Mouse (Mus musculus) forebrain, embryonic 12.5 days (tissue): ENCODE results near the gene Selenbp1. TPM values are rescaled to one million over a fixed set of nuclear protein-coding genes. Genes with fewer than 3 reads are reported as not detected.
"Not testable (repeated sequence)": the region's sequence is repeated elsewhere in the genome, so short reads cannot be mapped to it uniquely, and the experiment has no call there.

Experiments used
- ATAC-seq: fragments of 200-750 bp; cut with Nextera tagmentation; 2 replicates; pipeline ENCODE4 v1.8.0; 2017; ENCODE audit warnings: moderate TSS enrichment; ENCODE audit not compliant: low FRiP score
- H3K27ac ChIP-seq: fragments of 300-500 bp; sonication (generic); 2 replicates; pipeline ENCODE4 v1.5.1; 2016; ENCODE audit warnings: mild to moderate bottlenecking
- H3K27me3 ChIP-seq: fragments of 300-500 bp; sonication (generic); 2 replicates; pipeline ENCODE4 v1.6.1; 2016; ENCODE audit warnings: mild to moderate bottlenecking
- H3K36me3 ChIP-seq: fragments of 300-500 bp; sonication (generic); replicated peaks from 2 replicates; pipeline ENCODE4 v1.6.1; 2016; ENCODE audit warnings: mild to moderate bottlenecking
- H3K4me1 ChIP-seq: fragments of 300-500 bp; sonication (generic); 2 replicates; pipeline ENCODE4 v1.6.1; 2016
- H3K4me2 ChIP-seq: fragments of 300-500 bp; sonication (generic); 2 replicates; pipeline ENCODE4 v1.6.1; 2016; ENCODE audit warnings: mild to moderate bottlenecking, moderate library complexity
- H3K4me3 ChIP-seq: fragments of 300-500 bp; sonication (generic); replicated peaks from 2 replicates; pipeline ENCODE4 v1.5.1; 2016; ENCODE audit warnings: mild to moderate bottlenecking
- H3K9ac ChIP-seq: fragments of 300-500 bp; sonication (generic); 2 replicates; pipeline ENCODE4 v1.6.1; 2016; ENCODE audit warnings: mild to moderate bottlenecking
- H3K9me3 ChIP-seq: fragments of 300-500 bp; sonication (generic); 2 replicates; pipeline ENCODE4 v1.6.1; 2016
- WGBS: fragments of 180-500 bp; shearing (Covaris S2); methylation state at CpG from one replicate; pipeline ENCODE4 v1.1.7; 2016; 5-methylcytosine and 5-hydroxymethylcytosine counted together
- polyA plus RNA-seq: library from polyadenylated mRNA; unstranded; fragments of >200 nt; fragmentation: Nextera tagmentation; extraction: Ambion mirVana; gene quantifications from 2 replicates; pipeline ENCODE4 v1.2.1, GENCODE M21; 2016

Gene Selenbp1
- polyA plus RNA-seq, 1 experiment from 2014 or later = 5.5 TPM

DNA sequence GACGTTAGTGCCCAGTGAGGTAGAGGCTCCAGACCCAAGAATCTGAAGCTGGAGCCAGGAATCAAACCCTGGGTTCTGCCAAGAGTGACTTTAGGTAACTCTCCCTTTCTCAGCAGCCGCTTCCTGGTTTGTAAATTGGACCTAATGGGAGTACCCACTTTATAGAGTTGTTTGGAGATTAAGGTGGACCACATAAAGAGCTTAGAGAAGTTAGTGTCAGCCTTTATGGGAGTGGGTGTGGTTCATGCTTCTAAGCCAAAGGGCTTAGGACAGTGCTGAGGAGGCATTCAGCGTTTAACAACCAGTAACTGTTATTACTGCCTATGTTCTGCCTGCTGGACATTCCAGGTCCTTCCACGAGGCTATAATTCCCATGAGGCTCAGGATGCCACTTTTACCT is 14.0 kb upstream of the Selenbp1 start:
- H3K36me3 ChIP-seq = no peaks in the 10 kb centered on the region
- no peak overlapping the region for H3K4me2 ChIP-seq
- 78% methylated on average over 4 of the region's 4 CpGs for WGBS
- H3K9ac ChIP-seq = no peak overlapping the region
- ATAC-seq = no peak
- no peak overlapping the region for H3K27ac ChIP-seq
- H3K9me3 ChIP-seq = no peaks in the 10 kb centered on the region
- no peaks in the 10 kb centered on the region for H3K27me3 ChIP-seq
- H3K4me1 ChIP-seq = no peaks in the 10 kb centered on the region
- H3K4me3 ChIP-seq = no peak overlapping the region

DNA sequence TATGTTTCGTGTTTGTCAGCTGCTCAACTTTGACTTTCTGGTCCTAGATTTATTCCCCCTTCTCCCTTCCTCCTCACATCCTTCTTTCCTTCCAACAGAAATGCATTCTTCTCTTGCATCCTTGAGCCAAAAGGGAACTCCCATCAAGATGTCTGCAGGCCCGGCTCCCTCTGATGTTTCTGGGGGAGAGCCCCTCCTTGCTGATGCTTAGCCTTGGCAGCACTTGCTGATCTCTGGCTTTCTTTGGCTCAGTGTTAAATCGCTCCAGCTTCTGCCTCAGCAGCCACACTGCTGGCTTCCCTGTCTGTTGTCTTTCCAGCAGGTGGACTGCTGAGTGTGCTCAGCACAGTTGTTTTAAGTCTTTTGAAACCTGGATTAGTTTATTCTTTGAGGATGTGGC is 11.8 kb upstream of the Selenbp1 start:
- no peak overlapping the region for H3K9ac ChIP-seq
- H3K4me2 ChIP-seq = no peak overlapping the region
- no peak overlapping the region for H3K27ac ChIP-seq
- H3K4me1 ChIP-seq = no peaks in the 10 kb centered on the region
- 57% methylated on average over 3 of the region's 3 CpGs for WGBS
- no peak overlapping the region for H3K4me3 ChIP-seq
- H3K9me3 ChIP-seq = no peaks in the 10 kb centered on the region
- ATAC-seq = no peak
- no peaks in the 10 kb centered on the region for H3K27me3 ChIP-seq
- H3K36me3 ChIP-seq = no peaks in the 10 kb centered on the region

DNA sequence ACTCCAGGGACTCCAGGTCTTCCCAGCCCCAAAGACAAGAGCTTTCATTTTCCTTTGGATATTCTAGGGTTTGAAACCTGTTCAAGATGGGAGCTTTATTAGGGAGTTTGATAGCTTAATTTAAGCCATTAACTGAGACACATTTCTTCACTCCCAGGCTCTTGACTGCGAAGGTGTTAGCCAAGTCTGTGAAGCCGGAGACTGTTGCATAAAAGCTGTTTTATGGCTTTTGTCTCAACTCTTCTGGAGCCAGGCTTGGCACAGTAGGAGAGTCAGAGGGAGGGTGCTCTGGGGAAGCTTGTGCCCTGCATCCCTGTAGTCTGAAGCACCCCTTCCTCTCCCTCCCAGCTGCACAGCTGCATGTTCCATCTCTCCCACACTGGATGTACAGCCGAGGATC is 10.5 kb upstream of the Selenbp1 start:
- no peak for ATAC-seq
- 64% methylated on average over 3 of the region's 3 CpGs for WGBS
- Histone ChIP-seq H3K36me3 (no peaks in the 10 kb centered on the region), H3K4me2 (no peak overlapping the region), H3K9ac (no peak overlapping the region), H3K4me1 (no peaks in the 10 kb centered on the region), H3K4me3 (no peak overlapping the region), H3K9me3 (no peaks in the 10 kb centered on the region), H3K27ac (no peak overlapping the region), H3K27me3 (no peaks in the 10 kb centered on the region)

DNA sequence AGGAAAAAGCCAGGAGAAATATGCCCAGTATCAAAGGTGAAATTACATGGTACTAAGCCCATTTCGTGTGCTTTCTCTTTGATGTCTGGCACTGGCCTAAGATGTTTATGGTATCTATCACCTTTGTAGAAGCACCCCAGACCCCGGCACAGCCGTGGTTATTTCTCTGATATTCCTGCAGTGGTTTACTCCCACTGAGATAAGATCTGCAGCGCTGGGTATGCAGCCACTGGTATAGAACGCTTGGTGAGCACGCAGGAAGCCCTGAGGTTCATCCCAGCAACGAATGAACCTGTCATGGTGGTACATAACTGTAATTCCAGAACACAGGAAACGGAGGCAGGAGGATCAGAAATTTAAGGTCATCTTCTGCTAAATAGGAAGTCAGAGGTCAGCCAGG is 8.2 kb upstream of the Selenbp1 start:
- ATAC-seq = no peak
- no peaks in the 10 kb centered on the region for H3K27me3 ChIP-seq
- no peak overlapping the region for H3K9ac ChIP-seq
- no peaks in the 10 kb centered on the region for H3K4me1 ChIP-seq
- no peak overlapping the region for H3K4me3 ChIP-seq
- H3K4me2 ChIP-seq = no peak overlapping the region
- no peaks in the 10 kb centered on the region for H3K36me3 ChIP-seq
- no peak overlapping the region for H3K27ac ChIP-seq
- no peaks in the 10 kb centered on the region for H3K9me3 ChIP-seq
- 85% methylated on average over 8 of the region's 8 CpGs for WGBS

DNA sequence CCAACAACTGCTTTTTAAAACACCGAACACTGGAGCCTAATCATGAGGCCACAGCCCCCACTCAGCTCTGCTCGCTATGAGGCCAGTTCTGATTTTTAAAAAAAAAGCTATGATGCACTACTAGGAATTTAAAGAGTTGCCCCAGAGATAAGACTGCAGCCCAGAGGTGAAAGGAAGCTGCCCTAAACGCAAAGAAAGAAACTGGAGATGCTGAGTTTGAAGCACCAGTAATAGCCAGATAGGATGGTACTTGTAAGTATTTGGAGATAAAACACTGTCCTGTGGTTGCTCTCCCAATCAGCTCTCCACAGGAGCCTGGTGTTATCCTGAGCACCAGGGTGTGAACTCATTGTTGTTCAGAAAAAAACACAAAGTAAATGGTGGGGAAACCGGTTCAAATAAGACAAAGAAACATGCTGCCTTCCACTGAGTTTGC is 6.5 kb upstream of the Selenbp1 start:
- not testable (repeated sequence) for H3K27ac ChIP-seq, H3K36me3 ChIP-seq, H3K9ac ChIP-seq, H3K4me3 ChIP-seq, H3K4me2 ChIP-seq, H3K9me3 ChIP-seq, H3K4me1 ChIP-seq, H3K27me3 ChIP-seq, ATAC-seq
- WGBS = 38% methylated on average over 4 of the region's 4 CpGs

DNA sequence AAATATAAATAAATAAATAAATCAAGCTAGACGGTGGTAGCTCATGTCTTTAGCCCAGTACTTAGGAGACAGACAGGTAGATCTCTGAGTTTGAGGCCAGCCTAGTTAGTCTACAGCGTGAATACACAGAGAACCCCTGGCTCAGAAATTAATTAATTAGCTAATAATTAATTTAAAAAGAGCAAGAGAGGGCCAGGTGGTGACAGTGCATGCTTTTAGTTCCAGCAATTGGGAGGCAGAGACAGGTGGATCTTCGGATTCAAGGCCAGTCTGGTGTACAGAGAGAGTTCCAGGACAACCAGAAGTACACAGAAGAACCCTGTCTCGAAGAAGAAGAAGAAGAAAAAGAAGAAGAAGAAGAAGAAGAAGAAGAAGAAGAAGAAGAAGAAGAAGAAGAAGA is 3.9 kb upstream of the Selenbp1 start:
- not testable (repeated sequence) for ATAC-seq, H3K4me3 ChIP-seq, H3K4me2 ChIP-seq, H3K27ac ChIP-seq, H3K27me3 ChIP-seq, H3K36me3 ChIP-seq, H3K9ac ChIP-seq, H3K9me3 ChIP-seq
- WGBS = 87% methylated on average over 4 of the region's 4 CpGs
- peaks cover 11% of the 10 kb centered on the region for H3K4me1 ChIP-seq

DNA sequence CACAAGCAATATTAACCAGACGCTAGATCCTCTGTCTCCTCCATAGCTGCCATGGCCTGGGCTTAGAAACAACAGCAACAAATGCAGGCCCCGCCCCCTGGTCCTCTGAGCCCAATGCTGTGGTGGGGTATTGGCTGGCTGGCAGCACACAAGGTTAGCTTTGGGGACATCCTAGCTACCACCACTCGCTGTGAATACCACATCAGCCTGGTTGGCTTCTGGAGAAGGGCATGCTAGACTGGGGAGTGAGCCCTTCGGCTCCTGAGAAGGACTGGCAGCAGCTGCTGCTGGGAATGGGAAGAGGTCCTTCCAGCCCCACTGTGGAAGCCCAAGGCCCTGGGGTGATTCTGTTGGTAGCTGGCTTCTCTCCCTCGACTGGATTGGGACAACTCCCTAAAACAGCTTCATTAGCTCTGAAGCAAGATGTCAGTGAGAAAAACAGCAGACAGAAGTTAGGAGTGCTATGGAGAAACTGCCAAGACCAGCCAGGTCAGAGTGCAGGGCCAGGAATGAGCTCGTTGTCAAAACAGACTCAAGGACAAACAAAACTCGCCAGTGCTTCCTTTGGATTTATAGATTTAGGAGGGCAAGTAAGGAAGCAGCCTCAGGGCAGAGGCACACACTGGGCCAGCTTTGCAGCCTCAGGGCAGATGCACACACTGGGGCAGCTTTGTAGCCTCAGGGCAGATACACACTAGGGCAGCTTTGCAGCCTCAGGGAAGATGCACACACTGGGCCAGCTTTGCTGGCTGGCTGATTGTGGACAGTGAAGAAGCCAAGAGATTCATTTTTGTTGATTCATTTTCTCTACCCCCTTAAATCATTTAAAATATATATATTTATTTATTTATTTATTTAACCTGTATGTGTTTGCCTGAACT is 2.2 kb upstream of the Selenbp1 start:
- peaks cover 11% of the 10 kb centered on the region for H3K4me1 ChIP-seq
- not testable (repeated sequence) for H3K36me3 ChIP-seq, H3K4me2 ChIP-seq, H3K27me3 ChIP-seq, H3K27ac ChIP-seq, H3K9me3 ChIP-seq, H3K9ac ChIP-seq, H3K4me3 ChIP-seq, ATAC-seq
- WGBS = 40% methylated on average over 7 of the region's 7 CpGs

DNA sequence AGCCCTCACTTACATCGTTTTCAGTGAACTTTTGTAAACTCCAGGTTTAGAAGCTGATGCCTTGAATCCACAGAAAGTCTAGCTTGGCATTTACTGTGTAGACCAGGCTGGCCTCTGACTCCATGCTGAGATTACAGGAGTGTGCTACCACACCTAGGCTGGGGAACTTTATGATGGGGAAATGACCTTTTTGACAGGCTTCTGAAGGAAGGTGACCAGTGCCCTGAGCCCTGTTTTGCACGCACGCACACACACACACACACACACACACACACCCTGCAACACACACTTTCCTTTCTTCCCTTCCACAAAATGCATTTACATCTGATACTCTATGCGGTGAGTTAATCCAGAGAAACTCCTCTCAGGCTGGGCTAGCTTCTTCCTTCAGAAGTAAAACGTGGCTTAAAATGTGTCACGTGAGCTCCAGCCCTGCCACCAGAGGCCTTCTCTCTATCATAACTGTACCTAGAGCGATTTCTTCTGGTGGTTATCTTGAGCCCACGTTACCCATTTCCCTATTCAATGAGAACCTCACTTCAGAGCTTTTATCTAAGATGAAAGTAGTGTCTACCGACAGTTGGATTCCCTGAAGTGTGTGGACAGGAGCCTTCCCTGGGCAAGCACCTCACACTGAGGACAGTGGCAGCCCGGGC is 1.3 kb upstream of the Selenbp1 start:
- WGBS = 82% methylated on average over 10 of the region's 10 CpGs
- H3K27me3 ChIP-seq = not testable (repeated sequence)

DNA sequence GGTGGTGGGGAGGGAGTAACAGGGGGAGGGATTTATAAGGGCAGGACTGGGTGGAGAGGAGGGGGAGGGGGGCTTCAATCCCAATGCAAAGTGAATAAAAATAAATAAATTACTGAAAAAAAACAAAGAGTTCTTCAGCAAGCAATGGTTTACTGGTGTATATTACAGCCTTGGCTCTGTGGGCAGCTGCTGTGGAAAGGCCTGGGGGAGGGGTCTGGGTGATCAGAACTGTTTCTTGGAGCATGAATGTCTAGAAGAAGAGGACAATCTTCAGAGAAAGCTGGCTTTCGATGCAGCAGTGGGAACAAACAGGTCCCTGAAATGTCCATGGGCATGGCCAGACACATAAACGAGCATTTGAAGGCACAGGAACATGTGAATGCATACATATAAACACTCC is 577 bp upstream of the Selenbp1 start:
- H3K27me3 ChIP-seq, H3K9me3 ChIP-seq, ATAC-seq, H3K36me3 ChIP-seq, H3K9ac ChIP-seq, H3K4me3 ChIP-seq, H3K4me2 ChIP-seq, H3K27ac ChIP-seq: not testable (repeated sequence)
- H3K4me1 ChIP-seq = peaks cover 11% of the 10 kb centered on the region
- 68% methylated on average over 2 of the region's 2 CpGs for WGBS

More for the DNA sequence above, 1.3 kb upstream of the Selenbp1 start:
- not testable (repeated sequence) for ATAC-seq, H3K9ac ChIP-seq, H3K4me3 ChIP-seq, H3K36me3 ChIP-seq, H3K27ac ChIP-seq, H3K9me3 ChIP-seq, H3K4me2 ChIP-seq
- H3K4me1 ChIP-seq = peaks cover 11% of the 10 kb centered on the region

DNA sequence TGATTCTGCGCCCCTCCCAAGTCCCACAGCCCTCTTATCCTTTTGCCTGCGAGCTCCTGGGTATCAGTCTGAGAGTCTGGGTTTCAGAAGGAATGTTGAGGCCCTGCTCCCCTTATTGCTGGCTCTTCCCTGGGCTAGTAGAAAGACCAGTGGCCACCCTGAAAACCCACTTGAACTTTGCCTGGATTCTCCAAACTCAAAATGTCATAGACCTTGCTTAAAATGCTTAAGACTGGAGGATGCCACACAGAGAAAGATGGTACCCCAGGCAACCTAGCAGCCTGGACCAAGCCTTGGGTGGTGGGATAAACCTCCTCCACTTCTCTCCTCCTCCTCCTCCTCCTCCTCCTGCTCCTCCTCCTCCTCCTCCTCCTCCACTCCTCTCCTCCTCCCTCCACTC is 748 bp downstream of the Selenbp1 start:
- ATAC-seq = peak; percentile 8; the same call in 1 of the 2 replicates
- not testable (repeated sequence) for H3K27ac ChIP-seq, H3K27me3 ChIP-seq, H3K4me2 ChIP-seq, H3K4me3 ChIP-seq, H3K9ac ChIP-seq, H3K9me3 ChIP-seq, H3K36me3 ChIP-seq
- peaks cover 11% of the 10 kb centered on the region for H3K4me1 ChIP-seq
- WGBS = no CpG with 5 or more reads among the region's 2 CpGs

DNA sequence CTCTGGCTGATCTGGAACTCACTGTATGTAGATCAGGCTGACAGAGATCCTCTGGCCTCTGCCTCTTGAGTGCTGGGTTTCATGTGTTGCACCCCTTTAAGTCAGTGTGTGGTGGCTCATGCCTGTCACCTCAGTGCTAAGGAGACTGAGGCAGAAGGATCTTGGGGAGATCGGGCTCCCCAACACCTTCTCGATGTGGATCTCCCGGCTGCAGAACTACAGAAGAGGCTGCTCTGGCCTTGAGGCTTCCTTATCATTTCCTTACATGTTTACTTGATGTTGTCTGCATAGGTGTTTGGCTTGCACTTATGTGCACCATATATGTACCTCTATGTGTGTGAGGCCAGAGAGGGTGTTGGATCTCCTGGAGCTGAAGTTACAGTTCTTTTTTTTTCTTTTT is 1.7 kb downstream of the Selenbp1 start:
- not testable (repeated sequence) for H3K27ac ChIP-seq, ATAC-seq, H3K9ac ChIP-seq, H3K9me3 ChIP-seq, H3K36me3 ChIP-seq, H3K4me2 ChIP-seq, H3K4me3 ChIP-seq, H3K27me3 ChIP-seq
- peaks cover 11% of the 10 kb centered on the region for H3K4me1 ChIP-seq
- WGBS = 89% methylated on average over 3 of the region's 3 CpGs

DNA sequence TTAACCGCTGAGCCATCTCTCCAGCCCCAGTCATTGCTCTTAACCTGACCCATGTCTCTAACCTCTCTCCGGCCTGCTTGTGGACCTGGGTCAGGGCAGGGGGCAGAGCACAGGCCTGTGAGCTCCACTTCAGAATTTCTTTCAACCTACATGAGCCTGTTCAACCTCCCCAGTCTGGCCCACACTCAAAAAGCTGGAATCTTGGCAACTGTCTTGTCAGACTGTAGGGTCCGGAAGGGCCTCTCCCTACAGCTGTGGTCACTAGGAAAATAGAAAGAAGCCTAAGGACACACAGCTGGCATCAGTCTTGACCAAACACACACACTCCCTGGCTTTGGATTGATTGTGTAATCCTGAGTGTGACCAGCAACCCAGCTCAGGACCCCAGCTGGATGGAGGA is 2.5 kb downstream of the Selenbp1 start:
- H3K4me2 ChIP-seq, ATAC-seq, H3K9ac ChIP-seq, H3K36me3 ChIP-seq, H3K9me3 ChIP-seq, H3K27ac ChIP-seq, H3K4me3 ChIP-seq, H3K27me3 ChIP-seq: not testable (repeated sequence)
- H3K4me1 ChIP-seq = peaks cover 11% of the 10 kb centered on the region
- WGBS = 98% methylated on average over 3 of the region's 3 CpGs

DNA sequence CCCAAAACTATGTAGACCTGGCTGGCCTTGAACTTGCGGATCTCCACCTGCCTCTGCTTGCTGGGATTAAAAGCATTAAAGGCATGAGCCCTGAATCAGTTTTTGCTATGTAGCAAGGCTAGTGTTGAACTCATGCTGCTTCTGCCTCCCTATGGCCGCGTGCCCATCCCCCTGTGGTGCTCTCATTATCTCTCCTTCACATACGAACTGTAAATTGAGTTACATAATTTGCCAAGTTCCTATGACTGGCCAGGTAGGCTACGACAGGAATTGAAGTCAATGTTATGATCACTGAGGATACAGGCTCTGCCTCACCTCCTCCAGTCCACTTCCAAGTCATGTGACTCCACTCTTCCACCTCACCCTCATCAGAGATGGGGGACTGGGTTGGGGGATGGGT is 3.3 kb downstream of the Selenbp1 start:
- H3K36me3 ChIP-seq, H3K27me3 ChIP-seq, ATAC-seq, H3K4me3 ChIP-seq, H3K9ac ChIP-seq, H3K27ac ChIP-seq, H3K4me2 ChIP-seq, H3K9me3 ChIP-seq: not testable (repeated sequence)
- H3K4me1 ChIP-seq = peaks cover 11% of the 10 kb centered on the region
- 84% methylated on average over 5 of the region's 5 CpGs for WGBS
